ENCODE assay signal across 10 mouse cellular contexts in genomic region chr3:122074334-122074733, GRCm38 (mm10). TPM values are rescaled to one million over a fixed set of nuclear protein-coding genes. Genes with fewer than 3 reads are reported as not detected.
DNase-seq lines count a peak whose midpoint lies in the region; ATAC-seq lines count a peak whose summit lies in the region.
"Had no signal": no experiment of that assay in that cellular context is flagged by ENCODE, and none has a peak within 500 bp of the region (broad histone marks: within the 10 kb centered on the region; RNA-seq: fewer than 3 reads in every experiment).

No protein-coding gene starts in this region.

- H3K4me3 ChIP-seq in forebrain, embryonic 10.5 days = no peak overlapping the region
- no peak overlapping the region for H3K4me3 ChIP-seq in forebrain, embryonic 16.5 days (replicated peaks; ENCODE audit: low read length)
- H3K4me3 ChIP-seq in heart, embryonic 16.5 days (ENCODE audit: low read length) = 0 out of 2 replicates have a peak overlapping the region, but pooled peaks have one; percentile 8
- no peak overlapping the region for H3K4me3 ChIP-seq in midbrain, embryonic 15.5 days
- H3K4me3 ChIP-seq: myocyte had no signal

- no peak overlapping the region for H3K4me2 ChIP-seq in forebrain, embryonic 16.5 days (ENCODE audit: low read length)
- peak overlapping the region; percentile 45 for H3K4me2 ChIP-seq in heart, embryonic 16.5 days (ENCODE audit: low read depth, low read length)
- no peak overlapping the region for H3K4me2 ChIP-seq in midbrain, embryonic 15.5 days

- no peaks in the 10 kb centered on the region for H3K36me3 ChIP-seq in forebrain, embryonic 10.5 days (replicated peaks)
- no peaks in the 10 kb centered on the region for H3K36me3 ChIP-seq in forebrain, embryonic 16.5 days (ENCODE audit: control insufficient read depth, insufficient read depth)
- H3K36me3 ChIP-seq in heart, embryonic 16.5 days (ENCODE audit: control insufficient read depth, insufficient read depth) = no peaks in the 10 kb centered on the region
- H3K36me3 ChIP-seq in midbrain, embryonic 15.5 days (replicated peaks) = no peaks in the 10 kb centered on the region

- 30% methylated on average over 10 of the region's 10 CpGs for WGBS in forebrain, embryonic 10.5 days
- 34% methylated on average over 10 of the region's 10 CpGs for WGBS in forebrain, embryonic 16.5 days
- 16% methylated on average over 10 of the region's 10 CpGs for WGBS in heart, embryonic 16.5 days
- 22% methylated on average over 10 of the region's 10 CpGs for WGBS in midbrain, embryonic 15.5 days

- peak overlapping the region; percentile 56; the same call in 1 of the 2 replicates for H3K27ac ChIP-seq in forebrain, embryonic 10.5 days
- H3K27ac ChIP-seq in forebrain, embryonic 16.5 days (ENCODE audit: low read length) = no peak overlapping the region
- H3K27ac ChIP-seq in heart, embryonic 16.5 days (ENCODE audit: low read length) = peak overlapping the region; percentile 87
- peak overlapping the region; percentile 49; the same call in 1 of the 2 replicates for H3K27ac ChIP-seq in midbrain, embryonic 15.5 days

- no peak for DNase-seq in forebrain, embryonic 10.5 days (ENCODE audit: extremely low spot score, low spot score)
- DNase-seq in kidney, postnatal 14 days = peak; percentile 90
- DNase-seq in urinary bladder, postnatal 10 days (ENCODE audit: low spot score) = no peak
- no peak for DNase-seq in spleen, postnatal 14 days (ENCODE audit: low spot score in 2 of 2)

- peaks cover 68% of the 10 kb centered on the region for H3K27me3 ChIP-seq in forebrain, embryonic 10.5 days (ENCODE audit: poor library complexity, severe bottlenecking)
- no peaks in the 10 kb centered on the region for H3K27me3 ChIP-seq in forebrain, embryonic 16.5 days (replicated peaks; ENCODE audit: control insufficient read depth, insufficient read depth, low read length)
- H3K27me3 ChIP-seq in heart, embryonic 16.5 days (ENCODE audit: control insufficient read depth, insufficient read depth, low read length) = no peaks in the 10 kb centered on the region
- H3K27me3 ChIP-seq in midbrain, embryonic 15.5 days (replicated peaks) = peaks cover 2% of the 10 kb centered on the region
- H3K27me3 ChIP-seq: CH12.LX had no signal

- no peak; the same call in 1 of the 2 replicates for ATAC-seq in forebrain, embryonic 16.5 days
- ATAC-seq in heart, embryonic 16.5 days (replicated peaks; ENCODE audit: extremely low read depth, insufficient read depth, low FRiP score) = no peak; the same call in 1 of the 2 replicates
- ATAC-seq in midbrain, embryonic 15.5 days (replicated peaks) = no peak
- no peak for ATAC-seq in frontal cortex, adult (ENCODE audit: low TSS enrichment)

- no peaks in the 10 kb centered on the region for H3K9me3 ChIP-seq in forebrain, embryonic 10.5 days
- no peaks in the 10 kb centered on the region for H3K9me3 ChIP-seq in forebrain, embryonic 16.5 days (ENCODE audit: control insufficient read depth, low read length)
- no peaks in the 10 kb centered on the region for H3K9me3 ChIP-seq in heart, embryonic 16.5 days (replicated peaks; ENCODE audit: control insufficient read depth, low read length)
- no peaks in the 10 kb centered on the region for H3K9me3 ChIP-seq in midbrain, embryonic 15.5 days

- H3K4me1 ChIP-seq in forebrain, embryonic 10.5 days = peaks cover 42% of the 10 kb centered on the region
- peaks cover 5% of the 10 kb centered on the region; the same call in 1 of the 2 replicates for H3K4me1 ChIP-seq in forebrain, embryonic 16.5 days (replicated peaks; ENCODE audit: control insufficient read depth, insufficient read depth, low read length)
- H3K4me1 ChIP-seq in heart, embryonic 16.5 days (ENCODE audit: control insufficient read depth, insufficient read depth, low read length) = peaks cover 30% of the 10 kb centered on the region
- H3K4me1 ChIP-seq in midbrain, embryonic 15.5 days = peaks cover 11% of the 10 kb centered on the region

- H3K9ac ChIP-seq in forebrain, embryonic 16.5 days (replicated peaks; ENCODE audit: low read depth, low read length) = no peak overlapping the region
- H3K9ac ChIP-seq in heart, embryonic 16.5 days (ENCODE audit: low read length) = peak overlapping the region; percentile 61
- no peak overlapping the region for H3K9ac ChIP-seq in midbrain, embryonic 15.5 days

RNA-seq across cellular contexts. Expression of gene Abca4, which starts 30.1 kb away (rescaled TPM):
- 1.7 and 2.1 TPM in 2 replicates for polyA plus RNA-seq in forebrain, embryonic 10.5 days (2016; fragmentation: Nextera tagmentation; extraction: Ambion mirVana)
- 0.70 and 0.87 TPM in 2 replicates for polyA plus RNA-seq in forebrain, embryonic 16.5 days (2015; fragmentation: Nextera tagmentation; extraction: Ambion mirVana)
- polyA plus RNA-seq in heart, embryonic 16.5 days (2015; fragmentation: Nextera tagmentation; extraction: Ambion mirVana) = 3.4 and 3.5 TPM in 2 replicates
- 1.3 and 1.4 TPM in 2 replicates for polyA plus RNA-seq in midbrain, embryonic 15.5 days (2015; fragmentation: Nextera tagmentation; extraction: Ambion mirVana)
